Mouse (Mus musculus) right cerebral cortex, adult 2 months (tissue): ENCODE measurements around the gene Dusp19.

Experiments
- DNase-seq, 2 experiments: peaks; one replicate each; pipeline ENCODE4 v3.0.0; 2021 to 2022; ENCODE audit warnings: low spot score in 2 of 2

Gene Dusp19

DNA sequence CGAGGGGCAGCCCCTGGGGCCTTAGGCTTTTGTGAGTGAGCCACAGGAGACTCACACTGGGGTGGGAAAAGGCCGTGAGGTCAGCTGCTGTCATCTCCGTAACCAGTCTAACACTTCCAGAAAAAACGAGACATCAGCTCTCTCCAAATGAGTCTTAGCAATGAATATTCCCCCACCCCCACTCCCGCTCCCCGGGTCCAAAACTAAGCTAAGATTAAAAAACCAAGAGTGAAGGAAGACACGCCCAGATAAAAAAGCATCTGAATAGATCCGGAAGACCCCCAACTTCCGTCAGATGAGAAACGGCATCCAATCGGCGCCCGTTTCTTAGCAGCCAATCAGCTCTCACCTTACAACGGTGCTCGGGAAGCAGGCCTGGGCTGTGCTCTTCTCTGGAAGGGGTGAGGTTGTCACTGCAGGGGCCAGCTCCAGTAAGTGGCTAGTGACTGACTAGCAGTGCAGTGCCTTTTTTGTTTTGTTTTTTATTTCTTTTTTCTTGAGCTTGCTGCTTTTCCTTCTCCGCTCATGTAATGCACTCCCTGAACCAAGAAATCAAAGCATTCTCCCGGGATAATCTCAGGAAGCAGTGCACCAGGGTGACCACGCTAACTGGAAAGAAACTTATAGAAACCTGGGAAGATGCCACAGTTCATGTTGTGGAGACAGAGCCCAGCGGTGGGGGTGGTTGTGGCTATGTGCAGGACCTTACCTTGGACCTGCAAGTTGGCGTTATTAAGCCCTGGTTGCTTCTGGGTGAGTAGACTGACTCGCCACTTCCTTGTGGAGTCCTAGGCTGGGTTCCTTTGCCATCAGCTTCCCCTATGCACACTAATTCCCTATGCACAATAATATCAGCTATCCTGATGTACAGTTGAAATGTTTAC is at the start of gene Dusp19, which contains the start of gene Nup35:
Gene Dusp19, plus strand, starts transcription at position 192 of the 884 bp plus-strand sequence.
Gene Nup35, plus strand, starts transcription at position 383 of the 884 bp plus-strand sequence.
- peak; percentile 98 for DNase-seq

DNA sequence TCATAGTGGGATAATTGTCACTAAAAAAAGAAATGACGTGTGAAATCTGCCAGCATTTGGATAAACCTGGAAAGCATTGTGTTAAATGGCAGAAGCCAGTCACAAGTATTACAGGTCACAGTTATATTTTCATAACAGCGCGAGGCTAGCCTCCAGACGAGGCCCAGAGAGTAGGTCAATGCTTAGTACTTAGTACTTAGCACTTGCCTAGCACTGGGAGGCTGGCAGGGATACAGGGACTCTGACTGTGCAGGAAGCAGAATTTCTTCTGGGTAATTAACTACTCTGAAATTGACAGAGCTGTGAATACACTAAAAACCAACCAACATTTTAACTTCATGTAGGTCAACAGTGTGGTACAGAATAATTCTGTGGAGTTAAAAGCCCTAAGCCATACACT is 49.4 kb upstream of the Dusp19 start:
- no peak for DNase-seq

DNA sequence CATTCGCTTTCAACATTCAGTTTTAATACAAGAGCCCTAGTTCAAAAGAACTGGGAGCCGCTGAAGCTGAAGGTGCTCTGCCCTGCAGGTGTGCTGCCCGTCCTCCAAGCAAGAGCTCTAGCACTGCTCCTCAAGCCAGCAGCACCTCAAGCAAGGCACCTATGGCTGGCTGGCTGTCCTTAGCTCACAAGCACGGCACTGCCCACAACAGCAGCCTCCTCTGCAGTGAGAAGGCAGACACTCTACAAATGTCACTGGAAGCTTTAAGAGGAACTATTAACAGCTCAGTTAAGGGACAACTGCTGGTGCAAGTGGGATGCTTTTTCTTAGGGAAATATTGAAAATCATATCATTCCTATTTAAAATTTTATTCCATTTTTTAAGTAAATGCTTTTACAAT is 46.2 kb upstream of the Dusp19 start:
- no peak for DNase-seq

DNA sequence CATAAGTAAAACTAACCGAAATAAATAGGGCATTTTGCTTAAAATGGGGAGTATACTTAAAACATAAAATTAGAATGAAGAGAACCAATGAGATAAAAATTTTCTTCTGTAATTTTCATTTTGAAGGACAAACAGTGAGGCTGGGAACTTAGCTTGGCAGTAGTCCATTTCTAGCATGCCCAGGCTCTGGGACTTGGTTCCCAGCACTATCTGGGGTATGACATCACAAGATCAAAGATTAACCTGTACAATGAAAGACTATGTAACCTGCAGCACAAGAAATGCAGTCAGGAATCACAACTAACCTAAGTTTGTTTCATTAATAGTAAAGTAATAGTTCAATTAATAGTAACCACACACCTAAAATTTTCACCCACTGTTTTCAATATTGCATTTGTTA is 39.6 kb upstream of the Dusp19 start:
- DNase-seq = no peak

DNA sequence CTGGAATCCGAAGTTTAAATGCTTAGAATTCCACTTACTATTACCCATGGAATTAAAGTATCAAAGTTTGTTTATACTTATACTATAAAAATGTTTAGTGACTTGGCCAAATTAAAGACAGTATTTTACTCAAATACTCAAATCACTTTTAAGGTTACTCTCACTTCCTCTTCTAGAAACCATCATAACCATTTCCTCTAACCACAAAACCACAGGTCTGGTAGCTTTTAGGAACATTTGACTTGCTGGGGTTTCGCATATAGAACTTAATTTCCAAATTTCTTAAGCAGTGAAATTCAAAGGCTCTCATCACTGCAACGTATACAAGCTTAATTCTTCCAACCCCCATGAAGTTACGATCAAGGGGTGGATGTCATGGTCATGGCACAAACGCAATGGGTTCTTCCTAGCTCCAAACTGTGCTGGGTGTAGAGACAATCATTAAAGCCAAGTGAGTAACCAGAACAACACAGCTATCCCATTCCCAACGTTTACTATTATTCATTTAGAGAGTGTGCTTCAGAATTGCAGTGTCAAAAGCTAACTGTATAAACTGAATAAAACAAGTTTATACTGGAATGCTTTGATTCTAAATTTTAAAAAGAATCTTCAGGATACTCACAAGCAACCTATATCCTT is 37.5 kb upstream of the Dusp19 start:
- DNase-seq = no peak

DNA sequence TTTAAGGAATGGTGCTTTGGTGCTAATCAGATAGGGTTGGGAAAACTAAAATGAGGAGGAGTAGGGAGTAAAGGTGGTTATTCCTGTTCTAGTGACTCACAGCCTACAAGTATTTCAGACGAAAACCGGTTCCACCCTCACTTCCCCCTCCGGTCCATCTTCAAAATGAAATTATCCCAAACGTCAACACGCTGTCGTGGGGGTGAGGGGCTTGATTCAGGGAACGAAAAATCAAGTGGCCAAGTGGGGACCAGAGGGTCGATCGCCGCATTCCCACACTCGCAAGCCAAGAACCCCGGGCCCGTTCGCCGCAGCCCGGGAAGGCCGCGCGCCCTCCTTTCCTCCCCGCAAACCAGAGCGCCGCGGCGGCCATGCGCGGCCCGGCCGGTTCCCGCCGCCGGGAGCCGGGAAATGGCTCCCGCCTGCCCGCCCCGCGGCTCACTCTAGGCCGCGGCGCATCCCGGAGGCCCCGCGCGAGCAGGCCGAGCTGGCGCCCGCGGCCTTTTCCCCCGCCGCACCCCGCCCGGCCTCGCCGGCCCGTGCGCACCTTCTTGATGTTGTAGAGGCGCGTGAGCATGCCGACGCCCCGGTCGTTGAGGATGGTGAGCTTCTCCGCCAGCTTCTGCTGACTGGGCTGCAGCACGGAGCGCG is 36.4 kb upstream of the Dusp19 start:
- DNase-seq = peak; percentile 49 to 54

DNA sequence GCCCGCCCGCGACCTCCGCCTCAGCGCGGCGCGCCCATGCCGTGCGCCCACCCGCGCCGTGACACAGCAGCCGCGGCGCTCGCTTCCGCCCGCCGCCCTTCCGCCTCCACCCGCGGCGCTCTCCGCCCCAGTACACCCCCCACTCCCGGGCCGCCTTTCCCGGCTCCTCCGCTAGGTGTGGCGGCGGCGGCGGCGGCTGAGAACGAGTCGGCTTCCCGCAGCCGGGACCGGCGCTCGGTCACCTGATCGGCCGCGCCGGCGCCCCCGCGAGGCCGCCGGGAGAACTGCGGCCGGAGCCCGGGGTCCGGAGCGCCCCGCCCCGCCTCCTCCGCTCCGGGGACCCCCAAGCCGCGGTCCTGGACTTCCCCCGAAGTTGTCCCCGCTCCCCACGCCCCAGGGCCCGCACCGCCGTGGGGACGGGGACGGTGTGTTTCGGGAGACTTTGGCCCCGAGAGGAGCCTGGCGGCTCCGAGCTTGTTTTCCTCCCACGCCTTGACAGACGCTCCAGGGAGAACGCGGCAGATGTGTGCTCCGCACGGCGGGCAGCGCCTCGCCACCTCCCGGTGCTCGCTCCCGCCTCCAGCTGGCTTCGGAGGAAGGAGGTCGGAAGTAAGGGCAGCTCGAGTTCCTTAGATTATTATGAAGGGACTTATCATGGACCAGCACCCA is 35.7 kb upstream of the Dusp19 start, which contains the start of gene Nckap1:
Gene Nckap1, minus strand, starts transcription at position 338 of the 669 bp plus-strand sequence.
- DNase-seq = peak; percentile 77 to 83

DNA sequence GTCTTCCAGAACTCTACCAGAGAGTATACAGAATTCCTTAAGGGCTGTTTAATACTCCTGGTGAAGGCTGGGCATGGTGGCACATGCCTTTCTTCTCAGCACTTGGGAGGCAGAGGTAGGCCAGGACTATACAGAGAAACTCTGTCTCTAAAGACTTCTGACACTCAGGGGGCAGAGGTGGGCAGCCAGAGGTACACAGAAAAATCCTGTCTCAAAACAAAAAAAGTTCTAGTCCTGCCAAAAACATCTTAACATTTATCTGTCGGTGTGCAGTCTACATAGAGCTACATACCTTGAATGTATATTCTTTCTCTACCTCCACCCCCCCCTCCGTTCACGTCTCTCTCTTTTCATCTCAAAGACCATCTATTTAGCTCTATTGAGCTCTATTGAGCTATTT is 34.5 kb upstream of the Dusp19 start:
- no peak for DNase-seq

DNA sequence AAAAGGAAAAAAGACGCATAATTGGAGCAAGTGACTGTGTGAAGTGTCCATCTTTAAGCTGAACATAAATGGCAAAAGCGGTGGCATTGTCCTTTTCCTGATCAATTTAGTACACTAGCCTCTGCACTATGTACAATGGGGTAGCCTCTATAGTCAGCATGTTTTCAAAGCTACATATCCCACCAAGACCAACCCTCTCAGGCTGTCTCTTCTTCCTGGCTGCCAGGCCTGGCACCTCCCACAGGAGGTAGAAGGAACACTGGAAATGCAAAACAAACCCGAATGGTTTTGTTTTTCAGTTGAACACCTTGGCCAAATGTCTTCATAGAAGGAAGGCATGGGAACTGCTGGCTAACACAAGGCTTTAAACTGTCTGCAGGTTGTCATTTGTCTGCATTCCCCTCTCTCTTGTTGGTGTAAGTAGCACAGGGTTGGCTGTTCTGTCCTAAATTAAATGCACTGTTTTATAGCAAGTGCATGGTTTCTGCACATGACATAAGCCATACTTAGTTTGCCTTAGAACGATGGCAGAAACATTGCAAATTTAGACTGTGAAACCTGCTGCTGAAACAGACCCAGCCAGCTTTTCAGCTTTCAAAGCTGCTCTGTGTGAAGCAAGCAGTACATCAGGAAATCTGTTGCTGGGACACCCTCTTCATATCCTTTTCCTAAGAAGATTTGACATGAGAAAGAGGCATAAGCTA is 22.5 kb upstream of the Dusp19 start:
- no peak for DNase-seq

DNA sequence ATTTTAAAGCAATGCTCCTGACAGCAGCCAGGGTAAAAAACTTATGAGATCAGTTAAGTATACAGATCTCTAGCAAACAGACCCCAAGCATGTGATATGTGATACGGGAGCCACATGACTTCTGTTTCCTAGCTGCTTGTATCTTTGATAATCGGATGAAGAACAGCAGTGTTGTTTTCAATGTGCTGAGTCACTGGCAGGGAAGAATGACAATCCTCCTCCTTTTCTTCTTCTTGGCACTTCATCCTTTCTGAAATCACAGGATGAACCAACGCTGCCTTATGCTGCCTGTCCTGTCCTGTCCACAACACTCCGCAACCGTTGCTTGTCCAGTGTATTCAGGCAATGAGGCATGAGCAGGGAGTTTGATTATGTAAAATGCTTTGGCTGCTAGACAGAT is 19.9 kb upstream of the Dusp19 start:
- peak; percentile 48 to 56 for DNase-seq

DNA sequence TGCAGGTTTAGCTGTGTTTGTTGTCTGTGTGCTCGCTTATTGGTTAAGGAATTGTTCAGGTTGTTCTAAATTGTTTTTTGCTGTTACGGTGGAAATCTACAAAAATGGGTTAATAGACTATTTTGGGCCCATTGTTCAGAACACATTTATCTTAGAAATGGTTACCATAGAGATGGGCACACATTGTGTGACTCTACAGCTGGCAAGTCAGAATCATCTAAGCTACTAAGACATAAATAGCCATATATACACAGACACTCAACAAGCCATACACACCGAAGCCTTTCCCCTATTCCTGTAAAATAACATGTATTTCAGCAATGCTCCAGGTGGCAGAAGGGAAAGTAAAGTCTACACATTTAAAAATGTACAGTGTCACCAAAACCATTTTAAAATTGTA is 17.0 kb upstream of the Dusp19 start:
- no peak for DNase-seq

DNA sequence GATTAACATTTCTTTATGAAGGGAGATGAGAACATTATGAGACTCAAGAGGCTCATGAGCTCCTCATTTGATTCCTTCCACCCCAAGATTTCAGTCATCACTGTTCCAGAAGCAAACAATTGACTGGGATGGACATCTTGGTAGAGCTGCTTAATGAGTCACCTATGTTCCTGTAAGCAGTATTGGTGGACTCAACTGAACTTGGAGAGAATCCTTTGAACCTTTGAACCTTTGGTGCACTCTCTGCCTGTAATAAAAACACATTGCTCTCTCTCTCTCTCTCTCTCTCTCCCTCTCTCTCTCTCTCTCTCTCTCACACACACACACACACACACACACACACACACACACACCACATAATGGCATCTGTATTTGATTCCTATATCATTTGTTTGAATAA is 16.2 kb upstream of the Dusp19 start:
- DNase-seq = no peak

DNA sequence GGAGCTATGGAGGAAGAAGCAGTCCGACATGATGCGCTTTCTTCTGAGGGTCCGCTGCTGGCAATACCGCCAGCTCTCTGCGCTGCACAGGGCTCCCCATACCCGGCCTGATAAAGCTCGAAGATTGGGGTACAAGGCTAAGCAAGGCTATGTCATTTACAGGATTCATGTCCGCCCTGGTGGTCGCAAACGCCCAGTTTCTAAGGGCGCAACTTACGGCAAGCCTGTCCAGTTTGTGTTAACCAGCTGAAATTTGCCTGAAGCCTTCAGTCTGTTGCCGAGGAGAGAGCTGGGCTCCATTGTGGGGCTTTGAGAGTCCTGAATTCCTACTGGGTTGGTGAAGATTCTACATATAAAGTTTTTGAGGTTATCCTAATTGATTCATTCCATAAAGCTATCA is 14.1 kb upstream of the Dusp19 start:
- DNase-seq = no peak

DNA sequence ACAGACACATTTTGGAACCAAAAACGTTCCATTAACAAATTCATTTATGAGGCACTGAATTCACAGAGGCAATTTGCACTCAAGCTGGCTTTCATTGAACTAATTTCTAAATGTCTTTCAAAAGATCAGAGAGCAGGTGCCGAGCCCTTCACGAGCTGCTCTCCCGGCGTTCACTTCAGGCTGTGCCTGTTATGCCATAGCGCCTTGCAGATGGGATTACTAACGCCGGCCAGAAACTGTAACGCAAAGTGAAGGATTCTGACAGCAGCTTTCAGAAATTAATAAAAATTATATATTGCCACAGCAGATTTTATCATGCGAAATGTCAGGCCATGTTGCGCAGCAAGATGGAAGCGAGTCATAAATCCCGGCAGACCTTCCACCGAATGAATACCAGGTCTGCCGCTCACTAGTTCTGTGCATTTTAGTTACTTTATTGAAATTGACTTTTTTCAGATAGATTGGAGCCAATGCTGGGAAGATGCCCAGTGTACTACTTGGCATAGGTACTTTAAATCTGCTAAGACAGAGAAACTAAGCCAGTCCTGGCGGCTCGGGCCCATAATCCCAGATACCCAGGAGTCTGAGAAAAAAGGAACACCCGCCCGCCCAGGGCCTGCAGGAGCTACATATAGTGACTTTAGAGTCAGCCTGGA is 12.9 kb upstream of the Dusp19 start:
- DNase-seq = no peak

DNA sequence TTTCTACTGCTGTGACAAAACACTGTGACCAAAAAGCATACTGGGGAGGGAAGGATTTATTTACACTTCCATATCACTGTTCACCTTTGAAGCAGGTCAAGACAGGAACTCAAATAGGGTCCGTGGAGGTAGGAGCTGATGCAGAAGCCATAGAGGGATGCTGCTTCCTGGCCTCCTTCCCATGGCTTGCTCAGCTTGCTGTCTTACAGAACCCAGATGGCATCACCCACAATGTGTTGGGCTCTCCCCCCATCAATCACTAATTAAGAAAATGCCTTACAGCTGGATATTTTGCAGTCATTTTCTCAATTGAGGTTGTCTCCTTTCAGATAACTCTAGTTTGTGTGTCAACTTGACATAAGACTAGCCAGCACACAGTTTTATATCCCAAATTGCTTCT is 4.6 kb upstream of the Dusp19 start:
- DNase-seq = no peak

DNA sequence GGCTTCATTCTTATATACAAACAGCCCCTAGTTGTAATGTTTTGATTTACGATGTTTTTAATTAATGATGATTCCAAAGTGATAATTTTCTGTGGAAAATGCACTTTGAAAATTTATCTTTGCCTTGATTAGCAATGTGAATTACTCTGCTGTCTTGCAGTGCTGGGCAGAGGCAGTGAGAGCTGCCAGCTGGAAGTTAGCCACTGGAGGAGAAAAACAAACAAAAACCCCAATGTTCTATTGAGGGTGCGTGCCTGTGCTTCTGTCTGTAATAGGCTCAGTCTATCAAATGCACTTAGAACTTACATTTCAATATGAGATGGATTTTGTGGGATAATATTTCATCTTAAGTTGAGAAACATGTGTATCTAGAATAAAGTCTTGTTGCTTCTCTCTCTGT is 4.0 kb upstream of the Dusp19 start:
- no peak for DNase-seq

DNA sequence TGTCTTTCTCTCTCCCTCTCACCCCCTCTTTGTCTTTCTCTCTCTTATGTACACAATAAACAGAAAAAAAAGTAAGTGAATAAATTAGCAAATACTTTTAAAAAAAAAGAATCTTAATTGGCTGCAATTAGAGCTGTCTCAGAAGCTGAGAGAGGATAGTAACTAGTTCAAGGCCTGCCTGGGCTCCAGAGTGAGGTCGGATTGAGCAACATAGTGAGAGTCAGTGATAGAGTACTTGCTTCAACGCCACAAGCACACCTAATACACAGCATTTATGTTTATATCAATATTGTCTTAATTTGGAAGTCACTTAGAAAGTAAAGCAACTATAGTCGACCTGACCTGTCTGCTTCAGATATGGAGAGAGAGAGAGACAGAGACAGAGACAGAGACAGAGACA is 2.1 kb downstream of the Dusp19 start:
- DNase-seq = no peak

DNA sequence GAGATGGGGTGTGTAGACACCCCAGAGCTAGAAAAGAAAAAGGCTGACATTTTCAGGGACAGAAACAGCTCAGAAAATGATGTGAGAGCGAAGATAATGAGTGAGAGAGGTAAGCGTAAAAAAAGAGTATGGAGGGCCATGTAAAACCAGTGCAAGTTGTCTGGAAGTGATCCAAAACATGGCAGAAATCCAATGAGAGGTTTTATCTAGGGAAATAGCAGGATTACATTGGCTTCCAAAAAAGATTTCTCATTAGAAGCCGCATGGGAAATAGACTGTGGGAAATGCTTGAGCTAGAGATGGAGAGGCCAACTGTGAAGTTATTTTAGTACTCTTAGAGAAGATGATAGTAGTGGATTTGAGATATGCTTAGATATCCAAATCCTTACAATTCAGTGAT is 5.1 kb downstream of the Dusp19 start:
- DNase-seq = no peak

DNA sequence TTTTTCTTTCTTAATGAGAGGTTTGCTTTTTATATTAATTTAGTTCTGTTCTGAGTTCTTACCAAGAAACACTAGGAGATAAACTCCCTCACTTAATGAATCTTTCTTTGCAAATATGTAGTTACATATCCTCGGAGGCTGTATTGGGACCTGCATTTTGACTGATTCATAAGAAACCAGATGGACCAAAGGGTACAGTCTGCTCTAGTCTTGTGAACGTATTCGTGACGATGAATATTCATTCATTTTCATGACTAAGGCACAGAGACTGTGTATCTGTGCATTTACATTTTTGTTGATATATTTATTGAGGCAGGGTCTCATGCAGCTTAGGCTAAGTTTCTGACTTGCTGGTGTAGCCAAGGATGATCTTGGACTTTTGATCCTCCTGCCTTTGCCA is 7.7 kb downstream of the Dusp19 start:
- no peak for DNase-seq

DNA sequence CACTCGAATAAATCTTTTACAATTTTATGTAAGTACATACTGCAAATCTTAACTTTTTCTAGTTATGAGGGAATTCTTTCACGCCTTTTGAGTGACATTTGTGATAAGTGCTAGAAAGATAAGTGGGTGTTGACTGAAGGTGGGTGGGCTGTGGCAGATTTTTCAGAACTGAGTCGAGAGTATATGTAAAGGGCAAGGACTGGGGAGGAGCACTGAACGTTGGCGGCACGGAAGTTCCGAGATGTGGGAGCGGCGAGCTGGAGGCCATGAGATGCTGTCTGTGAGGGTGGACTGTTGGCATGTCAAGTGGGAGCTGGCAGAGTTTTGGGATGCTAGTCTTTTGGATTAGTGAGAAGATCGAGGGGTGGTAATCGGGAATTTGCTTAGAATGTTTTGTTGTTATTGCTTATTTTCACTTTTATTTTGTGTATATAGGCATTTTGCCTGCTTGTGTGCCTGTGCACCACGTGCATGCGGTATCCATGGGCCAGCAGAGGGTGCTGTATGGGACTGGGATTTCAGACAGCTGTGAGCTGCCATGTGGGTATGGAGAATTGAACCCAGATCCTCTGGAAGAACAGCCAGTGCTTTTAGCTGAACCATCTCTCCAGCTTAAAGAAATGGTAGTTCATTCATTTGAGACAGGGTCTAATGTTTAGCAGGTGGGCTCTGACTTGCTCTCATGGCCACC is 15.6 kb downstream of the Dusp19 start:
- peak; percentile 33 to 56 for DNase-seq
